Mouse (Mus musculus) bone marrow, adult 2 months (tissue): ENCODE results near the gene Gm13698.
"Not testable (repeated sequence)": the region's sequence is repeated elsewhere in the genome, so short reads cannot be mapped to it uniquely, and the experiment has no call there.

ENCODE experiments used
- CTCF ChIP-seq: fragments of 200-500 bp; IDR thresholded peaks from 2 replicates; pipeline ENCODE4 v1.5.1; 2011; ENCODE audit warnings: low read length, control low read depth; ENCODE audit not compliant: control insufficient read depth, insufficient read depth
- POLR2A ChIP-seq: fragments of 200-500 bp; IDR thresholded peaks from 2 replicates; pipeline ENCODE4 v1.6.1; 2011; ENCODE audit warnings: low read depth, mild to moderate bottlenecking, control low read depth, low read length, borderline replicate concordance; ENCODE audit not compliant: control insufficient read depth

GRCm38 (mm10) chr2:83961203-83961602 is 5.7 kb downstream of the Gm13698 start, which contains the start of gene Gm13693:
- TF ChIP-seq CTCF, POLR2A: not testable (repeated sequence)
